Mouse (Mus musculus) ES-Bruce4 (cell line): Measurements from ENCODE around the gene Fbxo17. TPM values are rescaled to one million over a fixed set of nuclear protein-coding genes. Genes with fewer than 3 reads are reported as not detected.
A peak's percentile ranks its signal among the peaks of the same experiment; 100 is the strongest.

ENCODE experiments used
- H3K27ac ChIP-seq: 2 replicates; pipeline ENCODE4 v1.5.1; 2012; ENCODE audit warnings: low read length, inconsistent platforms; ENCODE audit not compliant: insufficient read depth
- H3K27me3 ChIP-seq: 2 replicates; pipeline ENCODE4 v1.6.1; 2012; ENCODE audit warnings: mild to moderate bottlenecking, low read length, inconsistent platforms; ENCODE audit not compliant: control insufficient read depth, poor library complexity, insufficient read depth, severe bottlenecking
- H3K36me3 ChIP-seq: 2 replicates; pipeline ENCODE4 v1.6.1; 2012; ENCODE audit warnings: inconsistent platforms, mild to moderate bottlenecking, low read length, moderate library complexity; ENCODE audit not compliant: control insufficient read depth, poor library complexity, insufficient read depth, severe bottlenecking
- H3K4me1 ChIP-seq: one replicate; pipeline ENCODE4 v1.8.1; 2011; ENCODE audit warnings: low read length; ENCODE audit not compliant: control insufficient read depth, insufficient read depth
- H3K4me3 ChIP-seq: 2 replicates; pipeline ENCODE4 v1.5.1; 2011; ENCODE audit warnings: low read depth, mild to moderate bottlenecking, low read length
- H3K9ac ChIP-seq: 2 replicates; pipeline ENCODE4 v1.6.1; 2012; ENCODE audit warnings: low read depth, mild to moderate bottlenecking, inconsistent platforms; ENCODE audit not compliant: poor library complexity, severe bottlenecking
- H3K9me3 ChIP-seq: replicated peaks from 2 replicates; pipeline ENCODE4 v1.6.1; 2012; ENCODE audit warnings: mild to moderate bottlenecking, low read length, inconsistent platforms; ENCODE audit not compliant: control insufficient read depth, poor library complexity, insufficient read depth, severe bottlenecking
- CTCF ChIP-seq: IDR thresholded peaks from one replicate; pipeline ENCODE4 v1.8.1; 2011; ENCODE audit warnings: low read depth, low read length
- EP300 ChIP-seq: IDR thresholded peaks from 2 replicates; pipeline ENCODE4 v1.6.1; 2011; ENCODE audit warnings: low read depth, low read length; ENCODE audit not compliant: insufficient read depth
- POLR2A ChIP-seq: IDR thresholded peaks from one replicate; pipeline ENCODE4 v1.8.1; 2011; ENCODE audit warnings: low read length; ENCODE audit not compliant: insufficient read depth
- polyA plus RNA-seq: library from polyadenylated mRNA; stranded (reverse); fragments of >200 nt; gene quantifications from 2 replicates; pipeline ENCODE4 v1.2.4, GENCODE M21; 2011; ENCODE audit warnings: low read depth; ENCODE audit not compliant: missing spikeins, insufficient read depth, insufficient read length

Gene Fbxo17
- polyA plus RNA-seq, 1 experiment, result 7.0 TPM

DNA sequence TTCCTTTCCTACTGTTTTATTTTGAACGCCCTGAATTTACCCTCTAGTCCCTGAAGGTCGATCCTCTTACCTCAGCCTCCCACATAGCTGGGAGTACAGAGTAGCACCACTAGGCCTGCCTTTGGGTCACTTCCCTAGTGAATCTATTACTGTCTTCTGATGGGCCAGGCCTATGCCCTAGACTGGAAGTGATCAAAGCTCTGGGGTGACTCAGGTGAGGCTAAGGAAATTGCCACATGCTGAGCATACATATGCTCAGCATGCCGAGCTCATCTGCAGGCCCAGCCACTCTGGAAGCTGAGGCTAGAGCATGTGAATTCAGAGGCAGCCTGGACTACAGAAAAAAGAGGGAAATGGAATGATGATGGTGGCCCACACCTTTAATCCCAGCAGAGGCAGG lies 56.6 kb downstream of the Fbxo17 start:
- no peaks in the 10 kb centered on the region for H3K4me1 ChIP-seq
- H3K9ac ChIP-seq, result no peak overlapping the region
- H3K9me3 ChIP-seq, result no peaks in the 10 kb centered on the region
- no peaks in the 10 kb centered on the region for H3K36me3 ChIP-seq
- TF ChIP-seq CTCF (no peak), POLR2A (no peak), EP300 (no peak)
- H3K4me3 ChIP-seq, result no peak overlapping the region
- H3K27ac ChIP-seq, result no peak overlapping the region
- H3K27me3 ChIP-seq, result no peaks in the 10 kb centered on the region

DNA sequence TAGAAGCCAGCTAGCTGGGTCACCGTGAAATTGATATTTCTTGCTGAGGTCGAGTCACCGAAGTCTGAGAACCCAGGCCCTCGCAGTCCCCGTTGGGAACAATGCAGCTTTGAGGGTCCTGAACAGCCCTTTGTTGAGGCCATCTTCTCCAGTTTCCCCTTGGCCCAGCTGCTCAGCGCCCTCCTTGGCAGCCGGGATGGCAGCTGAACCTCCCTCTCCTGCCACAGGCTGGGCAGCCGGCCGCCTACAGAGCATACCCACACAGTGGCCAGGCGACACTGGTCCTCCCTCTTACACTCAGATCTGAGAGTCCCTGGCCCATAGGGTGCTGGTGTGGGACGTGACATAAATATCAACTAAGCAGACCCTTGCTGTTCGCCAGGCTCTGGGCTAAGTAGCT lies 57.6 kb downstream of the Fbxo17 start:
- no peaks in the 10 kb centered on the region for H3K27me3 ChIP-seq
- H3K4me3 ChIP-seq, result no peak overlapping the region
- no peaks in the 10 kb centered on the region for H3K4me1 ChIP-seq
- no peaks in the 10 kb centered on the region for H3K9me3 ChIP-seq
- TF ChIP-seq POLR2A (no peak), CTCF (no peak), EP300 (no peak)
- H3K27ac ChIP-seq, result no peak overlapping the region
- H3K9ac ChIP-seq, result no peak overlapping the region
- H3K36me3 ChIP-seq, result no peaks in the 10 kb centered on the region

DNA sequence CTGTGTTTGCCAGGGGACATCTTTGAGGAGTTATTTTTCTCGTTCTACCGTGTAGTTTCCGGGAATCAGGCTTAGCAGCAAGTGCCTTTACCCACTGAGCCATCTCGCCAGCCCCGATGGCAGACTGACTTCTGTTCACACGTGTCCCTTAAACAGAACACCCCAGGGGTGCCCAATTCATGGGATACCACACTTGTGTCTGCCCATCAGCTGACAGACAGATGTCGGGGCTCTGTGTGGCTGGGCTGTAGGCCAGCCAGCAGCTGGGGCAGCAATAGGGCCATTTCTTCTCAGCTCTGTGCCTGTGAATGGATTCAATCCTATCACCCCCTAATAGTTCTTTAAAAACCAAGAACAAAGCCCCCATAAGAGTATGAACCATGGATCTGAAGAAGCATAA lies 58.5 kb downstream of the Fbxo17 start:
- H3K27ac ChIP-seq, result no peak overlapping the region
- H3K9me3 ChIP-seq, result no peaks in the 10 kb centered on the region
- peaks cover under 1% of the 10 kb centered on the region for H3K4me1 ChIP-seq
- TF ChIP-seq CTCF, result no peak
- TF ChIP-seq POLR2A, result no peak
- no peak for TF ChIP-seq EP300
- no peaks in the 10 kb centered on the region for H3K27me3 ChIP-seq
- no peaks in the 10 kb centered on the region for H3K36me3 ChIP-seq
- H3K9ac ChIP-seq, result no peak overlapping the region
- no peak overlapping the region for H3K4me3 ChIP-seq

DNA sequence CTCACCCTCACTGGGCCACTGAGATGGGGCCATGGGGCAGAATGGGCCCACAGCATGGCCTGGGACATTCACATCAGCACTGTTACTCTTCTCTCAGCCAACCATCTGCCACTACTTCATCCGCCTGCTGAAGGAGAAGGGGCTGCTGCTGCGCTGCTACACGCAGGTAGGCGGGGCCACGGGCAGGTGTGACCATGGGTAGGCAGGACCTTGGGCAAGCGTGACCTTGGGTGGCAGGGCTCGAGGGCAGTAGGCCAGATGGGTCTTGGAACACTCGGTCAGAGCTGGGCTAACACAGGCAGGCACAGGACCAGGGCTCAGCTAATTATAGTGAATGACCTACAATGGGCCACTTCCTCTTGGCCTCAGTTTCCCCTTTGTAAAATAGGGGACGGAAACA lies 62.2 kb downstream of the Fbxo17 start:
- Histone ChIP-seq H3K4me3 (no peak overlapping the region), H3K27ac (no peak overlapping the region), H3K4me1 (peaks cover 3% of the 10 kb centered on the region), H3K9ac (no peak overlapping the region), H3K27me3 (no peaks in the 10 kb centered on the region), H3K9me3 (no peaks in the 10 kb centered on the region), H3K36me3 (no peaks in the 10 kb centered on the region)
- TF ChIP-seq POLR2A, result no peak
- TF ChIP-seq EP300, result no peak
- no peak for TF ChIP-seq CTCF

DNA sequence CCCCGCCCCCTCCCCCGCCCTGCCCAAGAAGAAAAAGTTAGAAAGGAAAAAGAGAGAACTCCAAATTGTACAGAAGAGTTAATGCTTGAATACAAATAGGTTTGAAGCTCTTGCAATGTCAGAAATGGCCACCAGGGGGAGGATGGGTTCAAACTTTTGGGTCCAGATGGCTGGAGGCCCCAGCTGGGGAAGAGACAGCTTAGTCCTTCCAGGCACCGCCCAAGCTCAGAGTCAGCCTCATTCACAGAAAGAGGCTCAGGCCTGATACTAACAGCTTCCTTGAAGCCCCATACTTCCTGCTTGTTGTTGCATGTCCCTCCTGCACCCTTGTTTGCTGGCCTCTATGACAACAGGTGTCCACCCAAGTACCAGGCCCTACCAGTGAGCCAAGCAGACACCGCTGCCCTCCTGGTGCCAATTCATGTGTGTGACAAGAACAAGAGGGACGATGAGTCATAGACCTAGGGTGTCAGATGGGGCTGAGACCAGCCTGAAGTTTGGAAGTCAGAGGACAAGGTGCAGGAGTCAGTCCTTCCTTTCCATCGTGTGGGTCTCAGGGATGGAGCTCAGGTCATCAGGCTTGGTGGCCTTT lies 63.6 kb downstream of the Fbxo17 start:
- Histone ChIP-seq H3K27me3 (no peaks in the 10 kb centered on the region), H3K27ac (no peak overlapping the region), H3K9ac (no peak overlapping the region), H3K4me3 (no peak overlapping the region), H3K36me3 (no peaks in the 10 kb centered on the region), H3K9me3 (no peaks in the 10 kb centered on the region), H3K4me1 (peaks cover 7% of the 10 kb centered on the region)
- TF ChIP-seq POLR2A, result no peak
- TF ChIP-seq CTCF, result peak; percentile 73

DNA sequence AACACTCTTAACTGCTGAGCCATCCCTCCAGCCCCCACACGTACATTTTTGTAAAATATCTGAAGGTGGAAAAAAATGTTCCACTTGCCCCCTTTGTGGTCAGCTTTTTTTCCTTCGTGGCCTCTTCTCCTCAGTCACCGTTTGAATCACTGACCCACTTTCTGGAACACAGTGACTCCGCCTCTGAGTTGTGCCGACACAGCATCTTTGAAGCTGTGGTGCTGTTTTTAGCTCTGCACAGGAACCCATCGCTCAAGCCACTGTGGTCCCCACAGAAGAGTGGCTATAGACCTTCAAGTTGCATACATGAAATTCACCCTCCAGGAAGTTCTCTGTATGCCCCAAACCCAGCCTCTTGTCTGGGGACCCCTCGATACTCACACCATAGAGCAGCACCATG lies 64.3 kb downstream of the Fbxo17 start:
- Histone ChIP-seq H3K27me3 (no peaks in the 10 kb centered on the region), H3K36me3 (no peaks in the 10 kb centered on the region), H3K27ac (no peak overlapping the region), H3K4me1 (peaks cover 7% of the 10 kb centered on the region), H3K9ac (no peak overlapping the region), H3K9me3 (no peaks in the 10 kb centered on the region), H3K4me3 (no peak overlapping the region)
- no peak for TF ChIP-seq EP300
- TF ChIP-seq POLR2A, result no peak
- no peak for TF ChIP-seq CTCF
